Mouse (Mus musculus) midbrain, embryonic 10.5 days (tissue): ENCODE measurements around the gene Grxcr1. TPM values are rescaled to one million over a fixed set of nuclear protein-coding genes. Genes with fewer than 3 reads are reported as not detected.

Experiments used
- DNase-seq: peaks from one replicate; pipeline ENCODE4 v3.0.0-alpha.2; 2017; ENCODE audit warnings: low spot score
- H3K27ac ChIP-seq: fragments of 300-500 bp; sonication (generic); replicated peaks from 2 replicates; pipeline ENCODE4 v1.5.1; 2016; ENCODE audit warnings: mild to moderate bottlenecking
- H3K27me3 ChIP-seq: fragments of 300-500 bp; sonication (generic); 2 replicates; pipeline ENCODE4 v1.6.1; 2016; ENCODE audit warnings: low read depth, mild to moderate bottlenecking; ENCODE audit not compliant: poor library complexity, severe bottlenecking
- H3K36me3 ChIP-seq: fragments of 300-500 bp; sonication (generic); 2 replicates; pipeline ENCODE4 v1.6.1; 2016; ENCODE audit warnings: mild to moderate bottlenecking, moderate library complexity
- H3K4me1 ChIP-seq: fragments of 300-500 bp; sonication (generic); 2 replicates; pipeline ENCODE4 v1.6.1; 2016
- H3K4me3 ChIP-seq: fragments of 300-500 bp; sonication (generic); 2 replicates; pipeline ENCODE4 v1.5.1; 2016; ENCODE audit warnings: mild to moderate bottlenecking, moderate library complexity
- H3K9me3 ChIP-seq: fragments of 300-500 bp; sonication (generic); replicated peaks from 2 replicates; pipeline ENCODE4 v1.6.1; 2016; ENCODE audit warnings: mild to moderate bottlenecking
- WGBS: fragments of 180-500 bp; shearing (Covaris S2); methylation state at CpG from one replicate; pipeline ENCODE4 v1.1.7; 2016; 5-methylcytosine and 5-hydroxymethylcytosine counted together
- polyA plus RNA-seq: library from polyadenylated mRNA; unstranded; fragments of >200 nt; fragmentation: Nextera tagmentation; extraction: Ambion mirVana; gene quantifications from 2 replicates; pipeline ENCODE4 v1.2.1, GENCODE M21; 2016

Gene Grxcr1
- polyA plus RNA-seq: not detected in 2 replicates

- Histone ChIP-seq H3K36me3 (no peaks in the 10 kb centered on the region), H3K4me1 (peaks cover 8% of the 10 kb centered on the region), H3K27me3 (no peaks in the 10 kb centered on the region), H3K27ac (no peak within 1 kb of the TSS), H3K4me3 (no peak within 1 kb of the TSS), H3K9me3 (no peaks in the 10 kb centered on the region)
- 90% methylated on average over 6 of the region's 6 CpGs for WGBS
- DNase-seq: no peak
Observed at GRCm38 (mm10) chr5:68031744-68032143, at the start of gene Grxcr1. Gene Grxcr1 (plus strand): TSS chr5:68031835.

GRCm38 (mm10) chr5:67981946-67982526, 49.6 kb upstream of the Grxcr1 start:
- Histone ChIP-seq H3K27ac (no peak overlapping the region), H3K4me3 (no peak overlapping the region), H3K36me3 (no peaks in the 10 kb centered on the region), H3K4me1 (no peaks in the 10 kb centered on the region), H3K27me3 (no peaks in the 10 kb centered on the region), H3K9me3 (no peaks in the 10 kb centered on the region)
- WGBS: 47% methylated on average over 3 of the region's 3 CpGs
- no peak for DNase-seq

- no peak overlapping the region for H3K4me3 ChIP-seq
- H3K4me1 ChIP-seq: no peaks in the 10 kb centered on the region
- no peaks in the 10 kb centered on the region for H3K27me3 ChIP-seq
- H3K27ac ChIP-seq: no peak overlapping the region
- no peak for DNase-seq
- no peaks in the 10 kb centered on the region for H3K9me3 ChIP-seq
- no peaks in the 10 kb centered on the region for H3K36me3 ChIP-seq
Observed at GRCm38 (mm10) chr5:67990426-67990825, 41.2 kb upstream of the Grxcr1 start.

GRCm38 (mm10) chr5:68002611-68003010, 29.0 kb upstream of the Grxcr1 start:
- Histone ChIP-seq H3K4me3 (no peak overlapping the region), H3K27ac (no peak overlapping the region), H3K36me3 (no peaks in the 10 kb centered on the region), H3K4me1 (peaks cover 13% of the 10 kb centered on the region; the same call in 1 of the 2 replicates), H3K27me3 (peaks cover 11% of the 10 kb centered on the region; the same call in 1 of the 2 replicates), H3K9me3 (no peaks in the 10 kb centered on the region)
- WGBS: 89% methylated on average over 6 of the region's 6 CpGs
- no peak for DNase-seq

GRCm38 (mm10) chr5:68003904-68004303, 27.7 kb upstream of the Grxcr1 start:
- H3K27ac ChIP-seq: no peak overlapping the region
- 6% methylated on average over 2 of the region's 2 CpGs for WGBS
- H3K4me3 ChIP-seq: no peak overlapping the region
- DNase-seq: no peak
- no peaks in the 10 kb centered on the region for H3K9me3 ChIP-seq
- H3K27me3 ChIP-seq: peaks cover 13% of the 10 kb centered on the region; the same call in 1 of the 2 replicates
- peaks cover 13% of the 10 kb centered on the region; the same call in 1 of the 2 replicates for H3K4me1 ChIP-seq
- H3K36me3 ChIP-seq: no peaks in the 10 kb centered on the region

- no peaks in the 10 kb centered on the region for H3K36me3 ChIP-seq
- H3K4me1 ChIP-seq: peaks cover 13% of the 10 kb centered on the region; the same call in 1 of the 2 replicates
- no peak overlapping the region for H3K27ac ChIP-seq
- H3K9me3 ChIP-seq: no peaks in the 10 kb centered on the region
- no peak overlapping the region for H3K4me3 ChIP-seq
- WGBS: 43% methylated on average over 2 of the region's 2 CpGs
- H3K27me3 ChIP-seq: peaks cover 13% of the 10 kb centered on the region; the same call in 1 of the 2 replicates
- DNase-seq: no peak
Observed at GRCm38 (mm10) chr5:68004419-68004818, 27.2 kb upstream of the Grxcr1 start.

- Histone ChIP-seq H3K27ac (no peak overlapping the region), H3K9me3 (no peaks in the 10 kb centered on the region), H3K4me1 (peaks cover 13% of the 10 kb centered on the region; the same call in 1 of the 2 replicates), H3K4me3 (no peak overlapping the region), H3K36me3 (no peaks in the 10 kb centered on the region), H3K27me3 (peaks cover 8% of the 10 kb centered on the region; the same call in 1 of the 2 replicates)
- DNase-seq: no peak
- 88% methylated on average over 4 of the region's 4 CpGs for WGBS
Observed at GRCm38 (mm10) chr5:68007074-68007473, 24.6 kb upstream of the Grxcr1 start.

- H3K4me1 ChIP-seq: peaks cover 4% of the 10 kb centered on the region; the same call in 1 of the 2 replicates
- no peak overlapping the region for H3K27ac ChIP-seq
- no peaks in the 10 kb centered on the region for H3K9me3 ChIP-seq
- no peak for DNase-seq
- H3K4me3 ChIP-seq: no peak overlapping the region
- peaks cover 8% of the 10 kb centered on the region; the same call in 1 of the 2 replicates for H3K27me3 ChIP-seq
- WGBS: 92% methylated on average over 3 of the region's 3 CpGs
- no peaks in the 10 kb centered on the region for H3K36me3 ChIP-seq
Observed at GRCm38 (mm10) chr5:68011569-68011968, 20.1 kb upstream of the Grxcr1 start.

GRCm38 (mm10) chr5:68012618-68013017, 19.0 kb upstream of the Grxcr1 start:
- peaks cover 2% of the 10 kb centered on the region; the same call in 1 of the 2 replicates for H3K27me3 ChIP-seq
- DNase-seq: peak; percentile 73
- H3K27ac ChIP-seq: no peak overlapping the region
- WGBS: 20% methylated on average over 4 of the region's 4 CpGs
- no peaks in the 10 kb centered on the region for H3K9me3 ChIP-seq
- H3K4me3 ChIP-seq: no peak overlapping the region
- no peaks in the 10 kb centered on the region for H3K36me3 ChIP-seq
- peaks cover 4% of the 10 kb centered on the region; the same call in 1 of the 2 replicates for H3K4me1 ChIP-seq

- H3K9me3 ChIP-seq: no peaks in the 10 kb centered on the region
- no peak overlapping the region for H3K27ac ChIP-seq
- no peaks in the 10 kb centered on the region for H3K4me1 ChIP-seq
- H3K4me3 ChIP-seq: no peak overlapping the region
- H3K27me3 ChIP-seq: no peaks in the 10 kb centered on the region
- WGBS: 87% methylated on average over 2 of the region's 2 CpGs
- no peaks in the 10 kb centered on the region for H3K36me3 ChIP-seq
- no peak for DNase-seq
Observed at GRCm38 (mm10) chr5:68020870-68021269, 10.8 kb upstream of the Grxcr1 start.

GRCm38 (mm10) chr5:68026658-68027422, 4.8 kb upstream of the Grxcr1 start:
- Histone ChIP-seq H3K36me3 (no peaks in the 10 kb centered on the region), H3K27ac (no peak overlapping the region), H3K9me3 (no peaks in the 10 kb centered on the region), H3K4me1 (peaks cover 9% of the 10 kb centered on the region), H3K4me3 (no peak overlapping the region), H3K27me3 (no peaks in the 10 kb centered on the region)
- no peak for DNase-seq
- WGBS: 49% methylated on average over 2 of the region's 2 CpGs

- Histone ChIP-seq H3K27me3 (no peaks in the 10 kb centered on the region), H3K27ac (no peak overlapping the region), H3K4me3 (no peak overlapping the region), H3K36me3 (no peaks in the 10 kb centered on the region), H3K9me3 (no peaks in the 10 kb centered on the region), H3K4me1 (peaks cover 9% of the 10 kb centered on the region)
- no peak for DNase-seq
- WGBS: 83% methylated on average over 4 of the region's 4 CpGs
Observed at GRCm38 (mm10) chr5:68027474-68027873, 4.2 kb upstream of the Grxcr1 start.

- Histone ChIP-seq H3K27me3 (no peaks in the 10 kb centered on the region), H3K9me3 (no peaks in the 10 kb centered on the region), H3K4me1 (no peaks in the 10 kb centered on the region), H3K4me3 (no peak overlapping the region), H3K36me3 (no peaks in the 10 kb centered on the region), H3K27ac (no peak overlapping the region)
- no peak for DNase-seq
- 89% methylated on average over 2 of the region's 2 CpGs for WGBS
Observed at GRCm38 (mm10) chr5:68033345-68033744, 1.7 kb downstream of the Grxcr1 start.
